Mouse (Mus musculus): Measurements from ENCODE around the gene Gm11444. TPM values are rescaled to one million over a fixed set of nuclear protein-coding genes. Genes with fewer than 3 reads are reported as not detected.

The Gm11444 gene
- total RNA-seq, 2 experiments from 2014 or later: not detected

- peak; percentile 48 for DNase-seq
- intact Hi-C loops (cut with DNase I): loop anchor here (2.0 to 10.0 kb wide), 2 partner anchors 127 to 219 kb away; no protein-coding TSS in a partner anchor
- no peak for TF ChIP-seq CTCF (IDR thresholded peaks at IDR 0.05)
- H3K27ac ChIP-seq: peak overlapping the region; percentile 80
- H3K4me3 ChIP-seq: no peak overlapping the region
Observed at GRCm38 (mm10) chr11:85845921-85846320, 4.2 kb downstream of the Gm11444 start.

DNA sequence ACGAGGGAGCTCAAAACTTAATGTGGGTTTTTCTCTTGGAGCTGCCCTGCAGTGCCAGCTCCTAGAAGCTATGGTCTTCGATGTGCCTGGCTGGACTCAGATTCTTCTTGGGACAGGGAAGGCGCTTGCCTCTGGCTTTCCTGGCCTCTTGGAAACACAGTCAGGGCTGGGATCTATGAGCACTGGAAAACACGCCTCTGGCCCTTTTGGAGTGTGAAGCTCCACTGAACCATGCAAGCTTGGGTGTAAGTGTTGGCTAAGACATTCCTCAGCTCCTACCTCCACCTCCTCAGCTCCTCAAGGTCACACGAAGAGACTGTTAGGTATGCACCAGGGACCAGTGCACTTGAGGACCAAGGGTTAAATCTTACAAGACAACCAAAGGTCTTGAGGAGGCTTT, 5.2 kb downstream of the Gm11444 start:
- no peak for TF ChIP-seq CTCF (IDR thresholded peaks at IDR 0.05)
- Histone ChIP-seq H3K27ac (peak overlapping the region; percentile 80), H3K4me3 (peak overlapping the region; percentile 79)
- intact Hi-C loops (cut with DNase I): loop anchor here (2.0 to 10.0 kb wide), 5 partner anchors 128 to 463 kb away; no protein-coding TSS in a partner anchor
- no peak for DNase-seq

GRCm38 (mm10) chr11:85844144-85844965, 5.8 kb downstream of the Gm11444 start:
- Histone ChIP-seq H3K4me3 (peak overlapping the region; percentile 79), H3K27ac (peak overlapping the region; percentile 80)
- peak; percentile 94 for TF ChIP-seq CTCF (IDR thresholded peaks at IDR 0.05)
- peak; percentile 93 for DNase-seq
- intact Hi-C loops (cut with DNase I): loop anchor here (2.0 to 10.0 kb wide), 5 partner anchors 128 to 462 kb away; no protein-coding TSS in a partner anchor

- intact Hi-C loops (cut with DNase I): loop anchor here (2.0 to 10.0 kb wide), 5 partner anchors 221 to 461 kb away; no protein-coding TSS in a partner anchor
- Histone ChIP-seq H3K4me3 (peak overlapping the region; percentile 79), H3K27ac (peak overlapping the region; percentile 80)
- peak; percentile 86 for DNase-seq
- TF ChIP-seq CTCF (IDR thresholded peaks at IDR 0.05): peak; percentile 98; the same call in 1 of the 2 replicates
Observed at GRCm38 (mm10) chr11:85843347-85843692, 6.8 kb downstream of the Gm11444 start.

- peak overlapping the region; percentile 80 for H3K27ac ChIP-seq
- no peak for TF ChIP-seq CTCF (IDR thresholded peaks at IDR 0.05)
- no peak for DNase-seq
- intact Hi-C loops (cut with DNase I): loop anchor here (2.0 to 10.0 kb wide), 5 partner anchors 222 to 460 kb away; no protein-coding TSS in a partner anchor
- peak overlapping the region; percentile 79 for H3K4me3 ChIP-seq
Observed at GRCm38 (mm10) chr11:85842596-85843346, 7.4 kb downstream of the Gm11444 start.

DNA sequence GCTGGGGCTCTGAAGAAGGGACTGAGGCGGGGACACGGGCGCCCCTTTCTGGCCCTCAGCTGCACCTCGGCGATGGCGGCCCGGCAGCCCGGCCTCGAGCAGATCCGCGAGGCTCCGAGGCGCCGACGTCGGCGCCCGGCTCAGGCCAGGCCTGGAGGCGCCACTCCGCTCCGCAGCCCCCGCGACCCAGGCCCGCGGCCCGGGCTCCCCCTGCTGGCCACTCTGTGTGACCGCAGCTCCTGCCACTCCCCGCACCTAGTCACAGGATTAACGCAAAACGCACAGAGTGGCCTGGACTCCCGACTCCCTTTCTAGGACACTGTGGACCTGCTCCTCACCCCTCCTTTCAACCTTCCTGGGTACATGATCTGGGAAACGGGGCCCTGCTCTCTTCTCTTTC, 8.2 kb downstream of the Gm11444 start:
- H3K27ac ChIP-seq: peak overlapping the region; percentile 77
- DNase-seq: peak; percentile 79
- H3K4me3 ChIP-seq: peak overlapping the region; percentile 70
- TF ChIP-seq CTCF (IDR thresholded peaks at IDR 0.05): peak; percentile 95
- intact Hi-C loops (cut with DNase I): loop anchor here (2.0 to 10.0 kb wide), 5 partner anchors 223 to 460 kb away; no protein-coding TSS in a partner anchor

- H3K27ac ChIP-seq: peak overlapping the region; percentile 77
- DNase-seq: no peak
- intact Hi-C loops (cut with DNase I): loop anchor here (5.0 to 10.0 kb wide), 4 partner anchors 224 to 459 kb away; no protein-coding TSS in a partner anchor
- TF ChIP-seq CTCF (IDR thresholded peaks at IDR 0.05): no peak
- H3K4me3 ChIP-seq: peak overlapping the region; percentile 70
Observed at GRCm38 (mm10) chr11:85841211-85841681, 8.9 kb downstream of the Gm11444 start.

GRCm38 (mm10) chr11:85840803-85841145, 9.4 kb downstream of the Gm11444 start:
- DNase-seq: no peak
- TF ChIP-seq CTCF (IDR thresholded peaks at IDR 0.05): no peak
- Histone ChIP-seq H3K27ac (peak overlapping the region; percentile 77), H3K4me3 (peak overlapping the region; percentile 70)
- intact Hi-C loops (cut with DNase I): loop anchor here (5.0 to 10.0 kb wide), 4 partner anchors 224 to 458 kb away; no protein-coding TSS in a partner anchor

- intact Hi-C loops (cut with DNase I): loop anchor here (5.0 to 10.0 kb wide), 4 partner anchors 225 to 458 kb away; no protein-coding TSS in a partner anchor
- peak overlapping the region; percentile 77 for H3K27ac ChIP-seq
- H3K4me3 ChIP-seq: peak overlapping the region; percentile 70
- no peak for DNase-seq
- no peak for TF ChIP-seq CTCF (IDR thresholded peaks at IDR 0.05)
Observed at GRCm38 (mm10) chr11:85840031-85840802, 9.9 kb downstream of the Gm11444 start.

DNA sequence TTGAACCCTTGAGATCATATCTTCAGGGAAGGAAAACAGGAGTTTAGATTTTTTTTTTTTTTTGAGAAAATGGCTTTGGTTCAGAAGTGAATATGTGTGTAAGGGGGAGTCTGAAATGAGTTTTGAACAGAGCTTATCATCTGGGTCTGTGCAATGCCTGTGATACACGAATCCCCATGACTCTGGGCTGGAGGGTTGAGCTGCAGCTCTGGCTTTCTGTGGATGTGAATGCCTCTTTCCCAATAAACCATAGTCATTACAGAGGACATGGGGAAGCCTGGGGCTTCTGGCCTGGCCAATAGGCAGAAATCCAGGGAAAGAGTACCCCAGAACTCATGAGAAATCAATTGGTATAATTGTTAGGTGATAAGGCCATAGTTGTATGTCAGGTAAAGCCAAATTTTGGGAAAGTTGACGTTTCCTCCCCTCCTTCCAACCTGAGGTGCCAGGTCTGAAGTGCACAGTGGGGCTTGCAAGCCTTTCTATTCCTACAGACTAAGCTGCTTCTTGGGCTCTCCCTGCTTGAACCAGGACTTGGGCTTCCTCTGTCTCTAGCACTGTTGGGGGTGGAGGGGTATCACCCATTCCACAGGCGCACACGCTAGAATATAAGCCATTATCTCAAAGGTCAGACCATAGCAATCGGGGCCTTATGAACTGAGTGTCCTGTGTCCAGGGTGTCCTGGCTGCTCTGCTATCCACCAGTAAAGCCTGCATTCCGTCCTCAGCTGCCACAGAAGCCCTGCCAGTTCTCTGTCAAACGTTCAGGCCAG, 10.7 kb downstream of the Gm11444 start:
- intact Hi-C loops (cut with DNase I): loop anchor here (5.0 to 10.0 kb wide), 4 partner anchors 225 to 457 kb away; no protein-coding TSS in a partner anchor
- Histone ChIP-seq H3K27ac (peak overlapping the region; percentile 77), H3K4me3 (peak overlapping the region; percentile 70)
- TF ChIP-seq CTCF (IDR thresholded peaks at IDR 0.05): no peak
- no peak for DNase-seq
